Mouse (Mus musculus) forebrain, embryonic 16.5 days (tissue): ENCODE measurements at regions not wholly inside any gene's neighbourhood (a gene's known extent, or its start where the extent isn't known, plus 50 kb on each side); places are given as distances from the start of the nearest gene placed in this dataset.

Experiments
- ATAC-seq: fragments of 200-750 bp; cut with Nextera tagmentation; 2 replicates; pipeline ENCODE4 v1.8.0; 2017; ENCODE audit warnings: mild to moderate bottlenecking, moderate library complexity
- H3K27ac ChIP-seq: fragments of 300-500 bp; sonication (generic); 2 replicates; pipeline ENCODE4 v1.5.1; 2014; ENCODE audit warnings: low read length, control low read depth
- H3K27me3 ChIP-seq: fragments of 300-500 bp; sonication (generic); replicated peaks from 2 replicates; pipeline ENCODE4 v1.6.1; 2014; ENCODE audit warnings: low read length; ENCODE audit not compliant: control insufficient read depth, insufficient read depth
- H3K36me3 ChIP-seq: fragments of 300-500 bp; sonication (generic); 2 replicates; pipeline ENCODE4 v1.6.1; 2014; ENCODE audit not compliant: control insufficient read depth, insufficient read depth
- H3K4me1 ChIP-seq: fragments of 300-500 bp; sonication (generic); replicated peaks from 2 replicates; pipeline ENCODE4 v1.6.1; 2014; ENCODE audit warnings: low read length; ENCODE audit not compliant: control insufficient read depth, insufficient read depth
- H3K4me2 ChIP-seq: fragments of 300-500 bp; sonication (generic); 2 replicates; pipeline ENCODE4 v1.6.1; 2014; ENCODE audit warnings: mild to moderate bottlenecking, low read length, control low read depth
- H3K4me3 ChIP-seq: fragments of 300-500 bp; sonication (generic); replicated peaks from 2 replicates; pipeline ENCODE4 v1.5.1; 2014; ENCODE audit warnings: mild to moderate bottlenecking, low read length, control low read depth
- H3K9ac ChIP-seq: fragments of 300-500 bp; sonication (generic); replicated peaks from 2 replicates; pipeline ENCODE4 v1.6.1; 2014; ENCODE audit warnings: low read depth, low read length, control low read depth
- H3K9me3 ChIP-seq: fragments of 300-500 bp; sonication (generic); 2 replicates; pipeline ENCODE4 v1.6.1; 2016; ENCODE audit warnings: low read length; ENCODE audit not compliant: control insufficient read depth
- WGBS: fragments of 180-500 bp; shearing (Covaris S2); extraction: QIAGEN DNeasy Blood & Tissue Kit; methylation state at CpG from one replicate; pipeline ENCODE4 v1.1.7; 2014; 5-methylcytosine and 5-hydroxymethylcytosine counted together

DNA sequence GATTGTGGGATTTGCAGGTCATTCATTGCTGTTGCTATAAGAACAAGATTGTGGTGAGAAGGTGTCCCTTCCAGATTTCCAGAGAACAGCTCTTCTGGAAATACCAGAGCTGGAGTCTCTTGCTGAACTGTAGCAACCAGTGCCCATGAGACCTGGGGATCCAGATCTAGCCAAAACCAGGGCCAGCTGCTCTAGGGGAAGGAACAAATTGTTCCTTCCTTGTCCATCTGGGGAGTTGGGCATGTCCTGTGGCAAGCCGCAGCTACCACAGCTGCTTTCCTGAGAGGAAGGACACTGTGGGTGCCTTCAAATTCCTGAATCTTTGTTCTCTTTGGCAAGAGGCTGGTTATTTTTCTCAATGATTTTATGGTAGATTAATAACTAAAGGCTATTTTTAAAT is 839.0 kb upstream of the 2610301B20Rik start:
- no peak overlapping the region for H3K9ac ChIP-seq
- H3K4me1 ChIP-seq: no peaks in the 10 kb centered on the region
- no peak overlapping the region for H3K4me3 ChIP-seq
- H3K27me3 ChIP-seq: no peaks in the 10 kb centered on the region
- H3K27ac ChIP-seq: no peak overlapping the region
- no peaks in the 10 kb centered on the region for H3K9me3 ChIP-seq
- no peak for ATAC-seq
- no peak overlapping the region for H3K4me2 ChIP-seq
- no peaks in the 10 kb centered on the region for H3K36me3 ChIP-seq
- WGBS: 96% methylated on average over 1 of the region's 1 CpGs

DNA sequence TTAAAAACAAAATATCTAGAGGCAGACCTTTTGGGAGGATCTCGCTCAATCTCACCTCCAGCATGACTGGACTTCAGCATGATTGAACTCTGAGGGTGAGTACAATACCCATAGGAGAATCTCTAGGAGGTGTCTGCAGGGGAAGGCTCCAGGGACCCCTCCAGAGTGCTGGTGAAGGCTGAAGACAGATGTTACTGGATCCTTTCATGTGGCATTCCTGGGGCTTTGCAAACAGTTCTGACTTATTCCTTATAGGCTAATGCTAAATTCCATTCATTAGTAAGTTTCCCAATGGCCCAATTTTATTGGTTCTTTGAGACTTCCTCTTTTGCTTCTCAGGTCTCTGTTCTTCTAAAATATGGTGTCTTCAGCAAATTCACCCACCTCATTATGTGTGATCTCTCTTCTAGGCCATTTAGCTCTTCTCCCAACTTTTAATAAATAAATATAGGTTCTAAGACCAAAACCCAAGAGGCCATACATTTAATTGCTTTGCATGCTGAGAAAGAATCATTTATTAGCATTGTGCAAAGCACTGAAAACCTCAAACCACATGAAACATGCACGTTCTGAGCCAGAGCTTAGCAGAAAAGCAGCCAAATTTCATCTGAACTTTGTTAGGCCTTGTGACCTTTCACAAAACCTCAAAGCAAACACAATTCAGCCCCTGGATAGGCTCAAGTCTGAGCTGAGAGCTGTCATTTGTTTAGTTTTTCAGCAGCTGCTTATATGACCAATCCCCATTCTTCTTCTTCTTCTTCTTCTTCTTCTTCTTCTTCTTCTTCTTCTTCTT is 832.8 kb upstream of the 2610301B20Rik start:
- H3K4me2 ChIP-seq: no peak overlapping the region
- H3K36me3 ChIP-seq: no peaks in the 10 kb centered on the region
- H3K27ac ChIP-seq: no peak overlapping the region
- H3K9ac ChIP-seq: no peak overlapping the region
- no peaks in the 10 kb centered on the region for H3K4me1 ChIP-seq
- no peak overlapping the region for H3K4me3 ChIP-seq
- no peaks in the 10 kb centered on the region for H3K9me3 ChIP-seq
- ATAC-seq: no peak
- 78% methylated on average over 2 of the region's 2 CpGs for WGBS
- H3K27me3 ChIP-seq: no peaks in the 10 kb centered on the region

DNA sequence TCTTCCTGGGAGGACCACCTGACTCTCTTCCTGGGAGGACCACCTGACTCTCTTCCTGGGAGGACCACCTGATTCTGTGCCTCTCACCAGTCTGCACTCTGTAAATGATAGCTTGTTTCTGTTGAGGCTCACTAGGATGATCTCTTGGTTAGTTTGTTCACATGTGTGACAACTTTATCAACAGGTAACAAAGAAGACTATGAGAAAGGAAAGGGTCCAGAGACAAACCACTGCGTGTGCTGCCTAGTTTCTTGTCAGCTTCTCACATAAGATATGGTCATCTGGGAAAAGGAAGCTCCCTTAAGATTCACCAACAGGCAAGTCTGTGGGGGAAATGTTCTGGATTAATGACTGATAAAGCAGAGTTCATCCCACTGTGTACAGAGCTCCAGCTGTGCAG is 825.5 kb upstream of the 2610301B20Rik start:
- H3K4me3 ChIP-seq: no peak overlapping the region
- no peak for ATAC-seq
- H3K27ac ChIP-seq: no peak overlapping the region
- no peak overlapping the region for H3K4me2 ChIP-seq
- H3K36me3 ChIP-seq: no peaks in the 10 kb centered on the region
- 86% methylated on average over 1 of the region's 1 CpGs for WGBS
- no peak overlapping the region for H3K9ac ChIP-seq
- H3K27me3 ChIP-seq: no peaks in the 10 kb centered on the region
- H3K4me1 ChIP-seq: 0 out of 2 replicates have a peak, but pooled peaks cover 3% of the 10 kb centered on the region
- no peaks in the 10 kb centered on the region for H3K9me3 ChIP-seq

DNA sequence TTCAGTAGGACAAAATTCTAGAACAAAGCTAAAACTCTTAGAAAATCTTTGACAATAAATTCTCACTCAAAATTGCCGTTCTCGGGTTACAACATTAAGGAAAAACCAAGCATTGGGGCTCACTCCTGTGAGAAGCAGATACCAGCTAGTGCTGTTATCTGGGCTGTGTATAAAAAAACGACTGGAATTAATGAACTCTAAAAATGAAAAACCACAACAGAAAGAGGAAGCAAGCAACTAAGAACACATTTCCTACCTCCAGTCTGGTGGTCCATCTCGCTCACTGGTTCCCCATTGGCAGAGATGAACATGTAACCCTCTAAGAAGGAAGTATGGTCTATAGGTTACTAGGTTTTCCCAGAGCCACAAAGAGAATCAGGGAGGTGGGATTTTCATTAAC is 824.9 kb upstream of the 2610301B20Rik start:
- ATAC-seq: no peak
- no peak overlapping the region for H3K27ac ChIP-seq
- no peaks in the 10 kb centered on the region for H3K9me3 ChIP-seq
- no peak overlapping the region for H3K4me2 ChIP-seq
- no peak overlapping the region for H3K9ac ChIP-seq
- H3K4me1 ChIP-seq: 0 out of 2 replicates have a peak, but pooled peaks cover 3% of the 10 kb centered on the region
- no peak overlapping the region for H3K4me3 ChIP-seq
- WGBS: 69% methylated on average over 4 of the region's 4 CpGs
- no peaks in the 10 kb centered on the region for H3K27me3 ChIP-seq
- H3K36me3 ChIP-seq: no peaks in the 10 kb centered on the region

DNA sequence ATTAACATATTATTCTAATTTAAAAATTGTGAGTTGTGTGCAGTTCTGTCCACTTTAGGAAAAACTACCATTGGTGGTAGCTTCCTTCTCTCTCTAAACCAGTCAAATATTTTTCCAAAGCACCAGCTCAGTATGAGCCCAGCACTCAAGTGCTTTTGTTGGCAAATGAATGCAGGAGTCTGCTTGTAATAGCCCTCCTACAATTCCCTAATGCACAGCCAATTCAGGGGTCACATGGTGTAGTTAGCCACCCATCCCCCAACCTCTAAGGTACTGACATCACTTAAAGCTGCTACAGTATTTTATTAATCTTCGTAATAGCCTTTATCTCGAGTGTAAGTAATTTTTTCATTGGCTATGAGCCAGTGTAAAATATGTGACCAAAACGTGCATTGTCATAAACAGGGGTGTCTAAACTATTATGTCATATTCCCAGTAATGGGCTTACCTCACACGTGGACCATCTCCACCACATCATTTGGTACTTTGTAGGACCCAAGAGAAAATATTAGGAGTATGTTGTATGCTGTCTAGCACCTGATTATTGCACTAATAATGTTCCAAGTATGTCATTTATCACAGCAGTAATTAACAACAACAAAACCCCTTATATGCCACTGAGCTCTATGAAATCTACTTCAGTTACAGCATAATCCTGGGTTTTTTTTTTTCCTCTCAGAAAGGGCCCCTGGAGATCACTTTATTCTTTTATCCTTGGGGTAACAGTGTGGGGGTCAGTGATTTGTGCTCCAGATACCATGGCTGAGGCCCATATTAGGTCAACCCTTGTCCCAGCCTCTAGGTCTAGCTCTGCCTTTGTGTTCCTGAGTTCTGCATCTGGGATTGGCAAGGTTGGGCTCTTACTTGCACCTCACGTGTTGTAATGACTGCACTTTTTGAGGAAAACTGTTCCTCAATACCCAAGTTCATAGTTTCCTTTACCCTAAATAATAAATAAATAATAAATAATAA is 822.7 kb upstream of the 2610301B20Rik start:
- Histone ChIP-seq H3K4me1 (0 out of 2 replicates have a peak, but pooled peaks cover 3% of the 10 kb centered on the region), H3K27me3 (no peaks in the 10 kb centered on the region), H3K9me3 (no peaks in the 10 kb centered on the region), H3K4me2 (no peak overlapping the region), H3K36me3 (no peaks in the 10 kb centered on the region), H3K27ac (no peak overlapping the region), H3K9ac (no peak overlapping the region), H3K4me3 (no peak overlapping the region)
- 47% methylated on average over 5 of the region's 5 CpGs for WGBS
- peak; percentile 88 for ATAC-seq

DNA sequence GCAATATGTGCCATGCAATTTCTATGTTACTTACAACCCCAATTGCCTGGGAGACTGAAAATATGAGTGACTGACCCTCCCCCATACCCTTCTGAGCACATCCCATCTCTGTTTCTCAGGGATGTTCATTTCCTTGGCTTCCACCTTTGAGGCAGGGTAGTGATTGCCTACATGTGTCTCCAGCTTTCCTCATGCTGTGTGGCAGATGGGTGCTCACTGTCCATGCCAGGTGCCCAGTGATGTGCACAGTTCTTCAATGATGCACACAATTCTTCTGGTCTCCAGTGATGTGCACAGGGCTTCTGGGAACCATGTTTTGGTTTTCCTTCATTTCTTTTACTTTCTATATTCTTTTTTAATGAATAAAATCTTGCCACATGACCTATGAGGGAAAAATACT is 821.4 kb upstream of the 2610301B20Rik start:
- Histone ChIP-seq H3K36me3 (no peaks in the 10 kb centered on the region), H3K9ac (no peak overlapping the region), H3K4me3 (no peak overlapping the region), H3K4me2 (no peak overlapping the region), H3K4me1 (0 out of 2 replicates have a peak, but pooled peaks cover 3% of the 10 kb centered on the region), H3K27me3 (no peaks in the 10 kb centered on the region), H3K27ac (no peak overlapping the region), H3K9me3 (no peaks in the 10 kb centered on the region)
- ATAC-seq: no peak

DNA sequence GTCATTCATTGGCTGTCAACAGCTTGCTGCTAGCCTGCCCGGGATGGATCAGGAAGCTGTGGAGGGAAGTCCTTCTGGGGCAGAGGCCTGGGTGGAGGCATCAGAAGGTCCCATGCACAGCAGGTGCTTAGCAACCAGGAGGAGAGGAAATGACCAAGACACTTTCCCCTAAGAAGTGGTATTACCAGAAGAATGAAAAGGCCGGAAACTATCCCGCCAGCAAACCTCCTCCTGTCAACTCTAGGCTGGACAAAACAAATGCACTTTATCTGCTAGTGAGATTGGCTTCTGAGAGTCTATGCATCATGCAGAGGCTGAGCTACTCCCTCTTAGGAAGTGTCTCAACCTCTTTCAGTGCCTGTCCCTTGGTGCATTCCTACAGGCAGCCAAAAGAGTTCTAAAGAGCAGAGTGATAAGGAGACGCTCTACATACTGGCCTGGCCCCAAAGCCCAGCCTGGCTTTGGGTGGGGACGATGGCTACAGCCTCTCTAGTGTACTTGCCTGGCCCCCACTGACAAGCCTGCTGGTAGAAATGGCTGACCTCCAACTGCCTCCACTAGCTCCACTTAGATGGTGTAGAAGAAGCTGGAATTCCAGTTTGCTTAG is 801.7 kb upstream of the 2610301B20Rik start:
- no peak overlapping the region for H3K4me2 ChIP-seq
- H3K9me3 ChIP-seq: no peaks in the 10 kb centered on the region
- H3K4me1 ChIP-seq: no peaks in the 10 kb centered on the region
- ATAC-seq: no peak
- no peak overlapping the region for H3K27ac ChIP-seq
- H3K4me3 ChIP-seq: no peak overlapping the region
- WGBS: 84% methylated on average over 5 of the region's 5 CpGs
- H3K9ac ChIP-seq: no peak overlapping the region
- H3K36me3 ChIP-seq: no peaks in the 10 kb centered on the region
- H3K27me3 ChIP-seq: no peaks in the 10 kb centered on the region

DNA sequence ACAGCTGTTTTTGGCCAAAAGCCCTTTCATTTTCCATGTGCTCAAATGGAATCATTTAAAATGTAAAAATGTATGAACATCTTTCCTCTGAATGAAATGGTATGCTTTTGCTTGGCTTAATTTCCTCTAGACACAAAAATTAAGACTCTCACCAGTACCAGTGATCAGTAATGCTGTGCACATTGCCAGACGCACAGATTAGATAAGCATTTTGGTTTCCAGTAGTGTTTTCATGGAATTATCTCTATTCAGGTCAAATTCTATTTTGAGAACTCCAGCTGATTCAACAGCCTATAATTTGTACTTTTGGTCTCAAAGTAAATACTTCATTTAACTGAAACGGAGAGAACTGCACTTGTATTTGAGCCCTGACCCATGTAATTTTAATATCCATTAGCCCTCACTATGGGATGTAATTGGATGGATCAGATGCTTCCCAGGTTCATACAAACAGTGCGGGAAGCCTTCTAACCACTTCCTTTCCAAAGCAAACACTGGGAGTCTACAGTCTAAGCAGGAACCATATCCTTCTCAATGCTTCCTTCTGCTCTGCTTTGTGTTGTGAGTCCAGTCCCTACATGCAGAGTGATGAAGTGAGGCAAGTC is 794.6 kb upstream of the 2610301B20Rik start:
- Histone ChIP-seq H3K4me1 (no peaks in the 10 kb centered on the region), H3K4me3 (no peak overlapping the region), H3K27ac (no peak overlapping the region), H3K36me3 (no peaks in the 10 kb centered on the region), H3K27me3 (no peaks in the 10 kb centered on the region), H3K9ac (no peak overlapping the region), H3K4me2 (no peak overlapping the region), H3K9me3 (no peaks in the 10 kb centered on the region)
- ATAC-seq: peak; percentile 62
- WGBS: 52% methylated on average over 3 of the region's 3 CpGs

DNA sequence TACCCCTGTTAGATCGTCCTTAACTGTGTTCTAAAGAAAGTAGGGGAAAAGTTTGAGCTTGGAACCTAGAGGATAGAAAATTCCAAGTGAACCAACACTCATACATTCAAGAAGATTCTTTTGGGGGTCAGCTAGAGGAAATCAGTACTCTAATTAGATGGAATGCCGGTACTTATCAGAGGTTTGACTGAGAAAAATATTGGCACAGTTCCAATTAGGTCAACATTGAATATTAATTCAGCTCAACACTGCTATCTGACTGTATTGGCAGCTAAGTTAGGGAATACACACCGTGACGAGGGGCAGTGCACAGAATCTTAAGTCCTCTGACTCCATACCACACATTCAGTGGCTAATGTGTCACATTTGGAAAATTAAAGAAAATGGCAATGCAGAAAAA is 759.5 kb upstream of the 2610301B20Rik start:
- ATAC-seq: no peak
- no peaks in the 10 kb centered on the region for H3K36me3 ChIP-seq
- H3K9ac ChIP-seq: no peak overlapping the region
- H3K27ac ChIP-seq: no peak overlapping the region
- H3K4me1 ChIP-seq: no peaks in the 10 kb centered on the region; the same call in 1 of the 2 replicates
- H3K9me3 ChIP-seq: no peaks in the 10 kb centered on the region
- 41% methylated on average over 4 of the region's 4 CpGs for WGBS
- H3K4me2 ChIP-seq: no peak overlapping the region
- no peak overlapping the region for H3K4me3 ChIP-seq
- no peaks in the 10 kb centered on the region for H3K27me3 ChIP-seq
